20 mouse cellular contexts compared by ENCODE assay signal in the genomic region with DNA sequence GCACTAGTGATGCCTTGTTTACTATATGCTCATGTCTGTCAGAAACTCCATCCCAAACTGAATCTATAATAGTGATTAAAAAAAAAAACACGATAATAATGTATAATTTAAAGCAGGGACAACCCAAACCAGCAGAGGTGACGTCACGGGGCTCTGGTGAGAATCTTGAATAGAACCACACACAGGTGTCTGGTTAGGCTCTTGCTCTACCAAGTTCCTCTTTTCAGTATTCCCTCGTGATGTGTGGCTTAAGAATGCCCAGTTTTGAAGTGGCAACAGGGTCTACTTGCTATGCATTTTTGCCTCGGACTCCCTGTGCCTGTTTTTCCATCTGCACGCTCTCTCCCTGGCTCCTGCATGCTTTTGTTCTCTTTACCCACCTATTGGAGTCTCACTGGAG.
DNase-seq lines count a peak whose midpoint lies in the region; ATAC-seq and TF ChIP-seq lines count a peak whose summit lies in the region.
"Had no signal": no experiment of that assay in that cellular context is flagged by ENCODE, and none has a peak within 500 bp of the region (broad histone marks: within the 10 kb centered on the region; RNA-seq: fewer than 3 reads in every experiment).

No protein-coding gene starts in this region.

- 87% methylated on average over 6 of the region's 6 CpGs for WGBS in midbrain, embryonic 11.5 days

- peaks cover 0 to 28% of the 10 kb centered on the region in 2 experiments; a peak in 3 of 4 replicates for H3K4me1 ChIP-seq in CH12.LX (ENCODE audit: control insufficient read depth in 1 of 2, insufficient read depth in 2 of 2)
- no peaks in the 10 kb centered on the region for H3K4me1 ChIP-seq in midbrain, embryonic 11.5 days (ENCODE audit: control insufficient read depth, insufficient read depth, low read length)

- TF ChIP-seq POLR2A in CH12.LX (IDR thresholded peaks at IDR 0.05; ENCODE audit: low read depth, low read length), result no peak

- H3K27ac ChIP-seq in CH12.LX (ENCODE audit: insufficient read depth, low read depth), result no peak overlapping the region
- no peak overlapping the region for H3K27ac ChIP-seq in midbrain, embryonic 11.5 days (ENCODE audit: low read depth, low read length)

- H3K79me2 ChIP-seq in CH12.LX (replicated peaks; ENCODE audit: control insufficient read depth, extremely low read depth, insufficient read depth, poor library complexity, severe bottlenecking), result no peaks in the 10 kb centered on the region

- no peak overlapping the region for H3K9ac ChIP-seq in CH12.LX (ENCODE audit: insufficient read depth, low read depth)
- H3K9ac ChIP-seq in midbrain, embryonic 11.5 days (ENCODE audit: low read length), result no peak overlapping the region

- no peak overlapping the region for H3K4me3 ChIP-seq in CH12.LX (replicated peaks in 1 of 3; ENCODE audit: low read depth in 2 of 3, low read length in 2 of 3, poor library complexity in 1 of 3)
- H3K4me3 ChIP-seq in midbrain, embryonic 11.5 days (ENCODE audit: low read depth, low read length), result no peak overlapping the region

- TF ChIP-seq CTCF in CH12.LX (conservative IDR thresholded peaks at IDR 0.05 in 1 of 2, IDR thresholded peaks at IDR 0.05 in 1 of 2; ENCODE audit: low read depth in 2 of 2, low read length in 2 of 2), result no peak

- H3K27me3 ChIP-seq in CH12.LX (replicated peaks), result no peaks in the 10 kb centered on the region
- no peaks in the 10 kb centered on the region for H3K27me3 ChIP-seq in midbrain, embryonic 11.5 days (ENCODE audit: control insufficient read depth, insufficient read depth, low read length)

- DNase-seq in A20 (ENCODE audit: low read depth, low spot score), result peak; percentile 47
- peak; percentile 88 for DNase-seq in CH12.LX (ENCODE audit: extremely low read depth)
- no peak for DNase-seq in layer of hippocampus, postnatal 36 days
- DNase-seq in midbrain, embryonic 11.5 days (ENCODE audit: low spot score, missing footprints), result no peak
- DNase-seq: adrenal gland, adult 2 months; adrenal gland, adult 8-10 months; adrenal gland, postnatal 10 days; adrenal gland, postnatal 14 days; adrenal gland, postnatal 25 days; adrenal gland, postnatal 36 days; B cell, adult 2 months; cerebellum, adult 11 months; cerebellum, adult 11-12 months; cerebellum, adult 18-20 months; cerebellum, adult 2 months; cerebellum, adult 8-10 months had no signal

- TF ChIP-seq EP300 in CH12.LX (IDR thresholded peaks at IDR 0.05; ENCODE audit: low read length), result peak; percentile 86

- H3K4me2 ChIP-seq in CH12.LX (ENCODE audit: insufficient read depth, low read depth, poor library complexity, severe bottlenecking), result no peak overlapping the region
- no peak overlapping the region for H3K4me2 ChIP-seq in midbrain, embryonic 11.5 days

- H3K36me3 ChIP-seq in CH12.LX (replicated peaks in 1 of 2; ENCODE audit: control insufficient read depth in 1 of 2, insufficient read depth in 1 of 2, low read length in 1 of 2), result no peaks in the 10 kb centered on the region
- no peaks in the 10 kb centered on the region for H3K36me3 ChIP-seq in midbrain, embryonic 11.5 days (ENCODE audit: control insufficient read depth, insufficient read depth, low read length)
- H3K36me3 ChIP-seq: G1E had no signal

- dilution Hi-C loops in CH12.LX (cut with MboI; ENCODE audit: extremely low pct_ligation_motif_present, extremely low pct_unique_long_range_greater_than_20kb, low sequenced_read_pairs), result no loop called here

- no peak for ATAC-seq in midbrain, embryonic 11.5 days (ENCODE audit: low FRiP score)
- ATAC-seq: activated CD4-positive, CD25-positive, alpha-beta regulatory T cell, adult 4 months; CD4-positive, CD25-positive, alpha-beta regulatory T cell, adult 4 months; Patski had no signal

- no peak for TF ChIP-seq RAD21 in CH12.LX (IDR thresholded peaks at IDR 0.05; ENCODE audit: low read depth, low read length)

- in situ Hi-C loops in CH12.LX (cut with MboI; ENCODE audit: low pct_ligation_motif_present, low pct_unique_long_range_greater_than_20kb, low sequenced_read_pairs), result no loop called here

- no peaks in the 10 kb centered on the region for H3K9me3 ChIP-seq in CH12.LX (replicated peaks; ENCODE audit: low read length)
- no peaks in the 10 kb centered on the region for H3K9me3 ChIP-seq in midbrain, embryonic 11.5 days (ENCODE audit: control insufficient read depth, low read length)

TF ChIP-seq in CH12.LX, 34 proteins besides CTCF, POLR2A, EP300 and RAD21:
- TF ChIP-seq TCF12 (IDR thresholded peaks at IDR 0.05; ENCODE audit: low read depth, low read length) (peak; percentile 66; the same call in 1 of the 2 replicates), MEF2A (IDR thresholded peaks at IDR 0.05; ENCODE audit: borderline replicate concordance, low read depth, low read length) (peak; percentile 32; the same call in 1 of the 2 replicates), ETS1 (conservative IDR thresholded peaks at IDR 0.05; ENCODE audit: low read depth, low read length) (peak; percentile 64), NELFE (IDR thresholded peaks at IDR 0.05; ENCODE audit: low read depth, low read length) (no peak), SMC3 (IDR thresholded peaks at IDR 0.05; ENCODE audit: low read depth, low read length) (no peak), ZNF384 (IDR thresholded peaks at IDR 0.05; ENCODE audit: low read depth, low read length) (peak; percentile 70), RCOR1 (conservative IDR thresholded peaks at IDR 0.05; ENCODE audit: low read depth, low read length) (peak; percentile 75; the same call in 1 of the 2 replicates), IRF4 (IDR thresholded peaks at IDR 0.05; ENCODE audit: low read depth, low read length) (peak; percentile 33; the same call in 1 of the 2 replicates), JUN (IDR thresholded peaks at IDR 0.05; ENCODE audit: insufficient read depth, low read depth, low read length) (peak; percentile 15; the same call in 1 of the 2 replicates), MAX (IDR thresholded peaks at IDR 0.05; ENCODE audit: low read length) (peak; percentile 31; the same call in 1 of the 2 replicates), JUND (conservative IDR thresholded peaks at IDR 0.05; ENCODE audit: low read depth, low read length) (peak; percentile 50; the same call in 1 of the 2 replicates), MAZ (IDR thresholded peaks at IDR 0.05; ENCODE audit: low read depth, low read length) (no peak), CHD2 (IDR thresholded peaks at IDR 0.05; ENCODE audit: low read length) (no peak), BHLHE40 (IDR thresholded peaks at IDR 0.05; ENCODE audit: low read depth, low read length) (peak; percentile 68; the same call in 1 of the 2 replicates), SIN3A (IDR thresholded peaks at IDR 0.05; ENCODE audit: low read length) (no peak), MYC (IDR thresholded peaks at IDR 0.05; ENCODE audit: low read depth, low read length) (peak; percentile 31; the same call in 1 of the 2 replicates)
TF ChIP-seq in CH12.LX: peak in this region for 11.

Comparison
In these comparisons a context has a peak if more than half of its experiments do, and no peak if none do; other contexts are left out.
1. DNase-seq: peak in A20 (single experiment) and CH12.LX (single experiment); none in layer of hippocampus, postnatal 36 days (0 of 2) and midbrain, embryonic 11.5 days (single experiment).